Mouse (Mus musculus): ENCODE data around the gene Wnt10a.

DNA sequence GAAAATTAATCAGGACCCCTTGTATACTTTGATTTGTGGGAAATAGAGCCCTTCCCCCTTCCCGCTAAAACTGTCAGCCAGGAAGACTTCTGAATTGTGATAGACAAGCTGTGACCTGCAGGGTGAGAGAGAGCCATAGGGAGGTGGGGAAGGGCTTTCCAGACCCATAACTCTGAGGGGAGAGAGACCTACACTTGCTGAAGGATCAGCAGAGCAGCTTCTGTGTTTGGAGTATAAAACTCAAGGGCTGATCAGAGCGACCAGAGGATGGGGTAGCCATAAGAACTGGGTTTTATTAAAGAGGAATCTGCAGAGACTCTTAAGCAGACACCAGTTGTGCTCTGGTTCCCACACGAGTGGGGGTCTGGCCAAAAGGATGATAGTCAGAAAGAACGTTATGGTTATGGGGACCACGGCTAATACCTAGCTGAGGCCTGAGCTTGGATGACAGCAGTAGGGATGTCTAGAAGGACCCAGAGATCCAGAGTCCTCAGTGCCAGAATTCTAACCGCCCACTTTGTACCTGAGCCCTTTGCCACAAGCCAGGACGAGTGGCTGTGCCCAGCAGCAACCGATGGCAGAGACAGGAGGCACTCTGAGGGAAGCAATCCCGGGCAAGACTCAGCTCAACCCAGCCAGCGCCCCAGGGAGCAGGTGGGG is 13.0 kb downstream of the Wnt10a start:
- TF ChIP-seq POLR2A (IDR thresholded peaks at IDR 0.05; ENCODE audit: low read depth, low read length) (peak; percentile 52), CTCF (conservative IDR thresholded peaks at IDR 0.05 in 1 of 2, IDR thresholded peaks at IDR 0.05 in 1 of 2; ENCODE audit: low read depth in 2 of 2, low read length in 2 of 2) (no peak), JUND (conservative IDR thresholded peaks at IDR 0.05; ENCODE audit: low read depth, low read length) (no peak), USF2 (conservative IDR thresholded peaks at IDR 0.05; ENCODE audit: low read depth, low read length) (no peak), ZNF384 (IDR thresholded peaks at IDR 0.05; ENCODE audit: low read depth, low read length) (no peak), BHLHE40 (IDR thresholded peaks at IDR 0.05; ENCODE audit: low read depth, low read length) (no peak), EP300 (IDR thresholded peaks at IDR 0.05; ENCODE audit: low read length) (no peak), SMC3 (IDR thresholded peaks at IDR 0.05; ENCODE audit: low read depth, low read length) (no peak), MXI1 (IDR thresholded peaks at IDR 0.05; ENCODE audit: low read depth, low read length) (no peak), RCOR1 (conservative IDR thresholded peaks at IDR 0.05; ENCODE audit: low read depth, low read length) (no peak), HCFC1 (IDR thresholded peaks at IDR 0.05; ENCODE audit: low read depth, low read length) (no peak), MAFK (IDR thresholded peaks at IDR 0.05; ENCODE audit: insufficient replicate concordance, low read length) (no peak), MAX (IDR thresholded peaks at IDR 0.05; ENCODE audit: low read length) (no peak)

Measured in CH12.LX (cell line).